Mouse (Mus musculus) left cerebral cortex, postnatal 10 days (tissue): ENCODE measurements around the gene Ror2. TPM values are rescaled to one million over a fixed set of nuclear protein-coding genes. Genes with fewer than 3 reads are reported as not detected.

Experiments used
- DNase-seq, 2 experiments: peaks; one replicate each; pipeline ENCODE4 v3.0.0; 2021 to 2022; ENCODE audit warnings: low spot score in 2 of 2, mixed read lengths in 1 of 2; ENCODE audit errors: extremely low spot score in 1 of 2
- intact Hi-C: fragments of 180-260 bp; cut with DNase I; formaldehyde crosslinking; loops from one replicate; pipeline ENCODE4 v1.15.1; 2025
- total RNA-seq, 2 experiments: library from RNA; stranded (reverse); gene quantifications; 2 replicates each; pipeline ENCODE4 v1.2.3; 2021

Gene Ror2
- total RNA-seq, 2 experiments from 2014 or later = 1.8 to 2.1 TPM

- DNase-seq = peak in 1 of 2 experiments; percentile 85
- intact Hi-C loops = no loop called here
Measured at GRCm38 (mm10) chr13:53205128-53205911, 80.6 kb downstream of the Ror2 start.

GRCm38 (mm10) chr13:53202439-53202830, 83.5 kb downstream of the Ror2 start:
- no peak for DNase-seq
- intact Hi-C loops = no loop called here

GRCm38 (mm10) chr13:53201628-53202438, 84.1 kb downstream of the Ror2 start:
- DNase-seq = peak in 1 of 2 experiments; percentile 72
- intact Hi-C loops = no loop called here

- intact Hi-C loops = no loop called here
- no peak for DNase-seq
Measured at GRCm38 (mm10) chr13:53200121-53200520, 85.8 kb downstream of the Ror2 start.

GRCm38 (mm10) chr13:53199262-53199661, 86.7 kb downstream of the Ror2 start:
- DNase-seq = no peak
- intact Hi-C loops = no loop called here

- no peak for DNase-seq
- intact Hi-C loops = no loop called here
Measured at GRCm38 (mm10) chr13:53196690-53197089, 89.2 kb downstream of the Ror2 start.

- intact Hi-C loops = no loop called here
- DNase-seq = no peak
Measured at GRCm38 (mm10) chr13:53195951-53196677, 89.8 kb downstream of the Ror2 start.

- intact Hi-C loops = no loop called here
- no peak for DNase-seq
Measured at GRCm38 (mm10) chr13:53194306-53194705, 91.6 kb downstream of the Ror2 start.

GRCm38 (mm10) chr13:53193713-53194112, 92.2 kb downstream of the Ror2 start:
- intact Hi-C loops = no loop called here
- no peak for DNase-seq

- intact Hi-C loops = no loop called here
- no peak for DNase-seq
Measured at GRCm38 (mm10) chr13:53192286-53192685, 93.6 kb downstream of the Ror2 start.

GRCm38 (mm10) chr13:53191657-53192056, 94.3 kb downstream of the Ror2 start:
- intact Hi-C loops = no loop called here
- DNase-seq = no peak

GRCm38 (mm10) chr13:53188935-53189334, 97.0 kb downstream of the Ror2 start:
- intact Hi-C loops = no loop called here

GRCm38 (mm10) chr13:53184858-53185257, 101.1 kb downstream of the Ror2 start:
- intact Hi-C loops = no loop called here
- DNase-seq = no peak

More at GRCm38 (mm10) chr13:53188935-53189334, 97.0 kb downstream of the Ror2 start:
- DNase-seq = no peak

GRCm38 (mm10) chr13:53184149-53184548, 101.8 kb downstream of the Ror2 start:
- intact Hi-C loops = no loop called here
- no peak for DNase-seq

GRCm38 (mm10) chr13:53183161-53183577, 102.8 kb downstream of the Ror2 start:
- intact Hi-C loops = no loop called here
- DNase-seq = no peak

- intact Hi-C loops = no loop called here
- peak in 1 of 2 experiments; percentile 54 for DNase-seq
Measured at GRCm38 (mm10) chr13:53178594-53178993, 107.3 kb downstream of the Ror2 start.

- intact Hi-C loops = no loop called here
Measured at GRCm38 (mm10) chr13:53178171-53178570, 107.8 kb downstream of the Ror2 start.

GRCm38 (mm10) chr13:53177424-53177718, 108.6 kb downstream of the Ror2 start:
- intact Hi-C loops = no loop called here
- no peak for DNase-seq

More at GRCm38 (mm10) chr13:53178171-53178570, 107.8 kb downstream of the Ror2 start:
- no peak for DNase-seq

GRCm38 (mm10) chr13:53176695-53177423, 109.1 kb downstream of the Ror2 start:
- intact Hi-C loops = no loop called here
- no peak for DNase-seq
